Mouse (Mus musculus) gastrocnemius, postnatal 25 days (tissue): ENCODE measurements at regions not wholly inside any gene's neighbourhood (a gene's known extent, or its start where the extent isn't known, plus 50 kb on each side); places are given as distances from the start of the nearest gene placed in this dataset.

Experiments
- DNase-seq: peaks from one replicate; pipeline ENCODE4 v3.0.0; 2022

- DNase-seq, result peak; percentile 44
Measured at GRCm38 (mm10) chr2:168337611-168338010, 56.1 kb upstream of the Kcng1 start.

- no peak for DNase-seq
Measured at GRCm38 (mm10) chr2:168335739-168336385, 54.3 kb upstream of the Kcng1 start.

GRCm38 (mm10) chr2:168334241-168334588 lies 52.7 kb upstream of the Kcng1 start:
- DNase-seq, result no peak

GRCm38 (mm10) chr2:168333552-168334240 lies 52.2 kb upstream of the Kcng1 start:
- DNase-seq, result no peak

- no peak for DNase-seq
Measured at GRCm38 (mm10) chr2:168332972-168333371, 51.4 kb upstream of the Kcng1 start.
